Mouse (Mus musculus): ENCODE data around the gene Ppp3ca.
A peak's percentile ranks its signal among the peaks of the same experiment; 100 is the strongest.

Gene Ppp3ca

GRCm38 (mm10) chr3:136722493-136722892, 52.6 kb downstream of the Ppp3ca start:
- no peak for DNase-seq (ENCODE audit: low spot score in 2 of 2)

- DNase-seq (ENCODE audit: low spot score in 2 of 2) = peak in 1 of 2 experiments; percentile 50
Measured at GRCm38 (mm10) chr3:136725311-136726156, 55.6 kb downstream of the Ppp3ca start.

GRCm38 (mm10) chr3:136727877-136728276, 58.0 kb downstream of the Ppp3ca start:
- DNase-seq (ENCODE audit: low spot score in 2 of 2) = no peak

- no peak for DNase-seq (ENCODE audit: low spot score in 2 of 2)
Measured at GRCm38 (mm10) chr3:136729978-136730377, 60.1 kb downstream of the Ppp3ca start.

- no peak for DNase-seq (ENCODE audit: low spot score in 2 of 2)
Measured at GRCm38 (mm10) chr3:136731579-136731978, 61.7 kb downstream of the Ppp3ca start.

- no peak for DNase-seq (ENCODE audit: low spot score in 2 of 2)
Measured at GRCm38 (mm10) chr3:136736021-136736420, 66.1 kb downstream of the Ppp3ca start.

- DNase-seq (ENCODE audit: low spot score in 2 of 2) = no peak
Measured at GRCm38 (mm10) chr3:136736773-136737298, 66.9 kb downstream of the Ppp3ca start.

- no peak for DNase-seq (ENCODE audit: low spot score in 2 of 2)
Measured at GRCm38 (mm10) chr3:136738474-136738873, 68.5 kb downstream of the Ppp3ca start.

- DNase-seq (ENCODE audit: low spot score in 2 of 2) = no peak
Measured at GRCm38 (mm10) chr3:136738914-136739313, 69.0 kb downstream of the Ppp3ca start.

GRCm38 (mm10) chr3:136741659-136742058, 71.7 kb downstream of the Ppp3ca start:
- DNase-seq (ENCODE audit: low spot score in 2 of 2) = no peak

- no peak for DNase-seq (ENCODE audit: low spot score in 2 of 2)
Measured at GRCm38 (mm10) chr3:136742258-136743057, 72.5 kb downstream of the Ppp3ca start.

GRCm38 (mm10) chr3:136744295-136744897, 74.5 kb downstream of the Ppp3ca start:
- DNase-seq (ENCODE audit: low spot score in 2 of 2) = no peak

GRCm38 (mm10) chr3:136745456-136745855, 75.5 kb downstream of the Ppp3ca start:
- no peak for DNase-seq (ENCODE audit: low spot score in 2 of 2)

GRCm38 (mm10) chr3:136748761-136749476, 79.0 kb downstream of the Ppp3ca start:
- DNase-seq (ENCODE audit: low spot score in 2 of 2) = no peak

GRCm38 (mm10) chr3:136749477-136749797, 79.5 kb downstream of the Ppp3ca start:
- no peak for DNase-seq (ENCODE audit: low spot score in 2 of 2)

GRCm38 (mm10) chr3:136749951-136750350, 80.0 kb downstream of the Ppp3ca start:
- DNase-seq (ENCODE audit: low spot score in 2 of 2) = no peak

- DNase-seq (ENCODE audit: low spot score in 2 of 2) = no peak
Measured at GRCm38 (mm10) chr3:136752126-136752716, 82.3 kb downstream of the Ppp3ca start.

- no peak for DNase-seq (ENCODE audit: low spot score in 2 of 2)
Measured at GRCm38 (mm10) chr3:136756137-136756536, 86.2 kb downstream of the Ppp3ca start.

- no peak for DNase-seq (ENCODE audit: low spot score in 2 of 2)
Measured at GRCm38 (mm10) chr3:136759446-136759845, 89.5 kb downstream of the Ppp3ca start.

- no peak for DNase-seq (ENCODE audit: low spot score in 2 of 2)
Measured at GRCm38 (mm10) chr3:136761292-136761978, 91.5 kb downstream of the Ppp3ca start.

GRCm38 (mm10) chr3:136761979-136762341, 92.0 kb downstream of the Ppp3ca start:
- DNase-seq (ENCODE audit: low spot score in 2 of 2) = no peak

Data from right cerebral cortex, postnatal 36 days (tissue).